Mouse (Mus musculus): ENCODE measurements around the gene Fam71e1. TPM values are rescaled to one million over a fixed set of nuclear protein-coding genes. Genes with fewer than 3 reads are reported as not detected.

The Fam71e1 gene
- polyA plus RNA-seq, 2 experiments, result 1.5 to 1.6 TPM

DNA sequence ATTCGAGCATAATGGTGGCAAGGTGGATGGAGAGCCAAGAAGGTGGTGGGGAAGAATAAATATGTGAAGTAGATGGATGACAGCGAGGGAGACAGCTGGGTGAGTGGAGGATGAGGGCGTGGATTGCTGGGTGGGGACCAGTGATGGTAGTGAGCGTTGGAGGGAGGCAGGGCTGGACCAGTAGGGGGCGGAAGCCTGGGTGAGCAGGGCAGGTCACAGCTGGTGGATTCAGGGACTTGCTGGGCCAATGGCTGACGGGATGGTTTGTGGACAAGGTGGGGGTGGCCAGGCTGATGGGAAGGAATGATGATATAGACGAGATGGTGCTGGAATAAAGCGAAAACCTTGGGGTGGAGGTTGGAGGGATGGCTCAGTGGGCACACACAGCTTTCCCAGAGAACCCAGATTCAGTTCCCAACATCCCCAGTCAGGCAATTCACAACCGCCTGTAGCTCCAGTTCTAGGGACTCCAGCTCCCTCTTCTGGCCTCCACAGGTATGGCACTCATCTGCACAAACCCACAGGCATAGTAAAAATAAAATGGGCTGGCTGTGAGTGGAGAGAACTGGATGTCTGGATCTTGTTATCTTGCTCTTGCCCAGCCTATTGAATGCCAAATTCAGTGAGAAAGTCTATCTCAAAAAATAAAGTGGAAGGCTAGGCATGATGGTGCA, 23.0 kb downstream of the Fam71e1 start:
- no peak overlapping the region for H3K27ac ChIP-seq
- H3K9ac ChIP-seq (replicated peaks), result no peak overlapping the region
- TF ChIP-seq EP300 (IDR thresholded peaks at IDR 0.05; ENCODE audit: low read depth), result no peak
- TF ChIP-seq CTCF (IDR thresholded peaks at IDR 0.05; ENCODE audit: low read depth), result peak; percentile 53
- H3K27me3 ChIP-seq (ENCODE audit: control insufficient read depth, insufficient read depth, low read length), result peaks cover 19% of the 10 kb centered on the region
- no peaks in the 10 kb centered on the region for H3K4me1 ChIP-seq (replicated peaks; ENCODE audit: control insufficient read depth in 2 of 2, insufficient read depth in 2 of 2, low read length in 1 of 2)
- no peak overlapping the region for H3K4me3 ChIP-seq (ENCODE audit: insufficient read depth in 1 of 2, low read depth in 2 of 2, low read length in 2 of 2)
- no peak for ATAC-seq (ENCODE audit: insufficient read depth)
- H3K4me2 ChIP-seq (ENCODE audit: low read depth), result no peak overlapping the region
- no peaks in the 10 kb centered on the region for H3K9me3 ChIP-seq (ENCODE audit: control insufficient read depth, low read length)
- whole genome bisulfite sequencing (ENCODE audit: insufficient replicate concordance), result 54% methylated on average over 9 of the region's 9 CpGs
- DNase-seq (ENCODE audit: low read depth in 3 of 3, low spot score in 3 of 3), result no peak
- no peaks in the 10 kb centered on the region for H3K36me3 ChIP-seq (replicated peaks; ENCODE audit: control insufficient read depth, insufficient read depth, low read depth)

DNA sequence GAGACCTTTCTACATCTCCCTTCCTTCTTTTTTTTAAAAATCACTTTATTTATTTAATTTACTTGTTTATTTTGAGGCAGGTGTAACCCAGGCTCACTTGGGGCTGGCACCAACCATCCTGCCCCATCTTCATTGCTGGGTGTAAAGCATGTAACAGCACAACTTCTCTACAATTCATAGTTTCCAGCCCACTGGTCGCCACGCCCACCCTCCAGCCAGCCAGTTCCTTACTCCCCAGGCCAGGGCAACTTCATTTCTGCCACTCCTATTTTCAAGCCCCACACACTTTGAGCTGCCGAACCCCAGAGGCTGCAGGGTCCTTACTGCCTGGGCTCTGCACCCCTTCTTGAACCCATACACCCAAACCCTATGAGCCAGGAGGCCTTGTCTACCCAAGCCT, 24.6 kb downstream of the Fam71e1 start:
- Histone ChIP-seq H3K36me3 (replicated peaks; ENCODE audit: control insufficient read depth, insufficient read depth, low read depth) (no peaks in the 10 kb centered on the region), H3K4me3 (ENCODE audit: insufficient read depth in 1 of 2, low read depth in 2 of 2, low read length in 2 of 2) (no peak overlapping the region), H3K9ac (replicated peaks) (no peak overlapping the region), H3K9me3 (ENCODE audit: control insufficient read depth, low read length) (no peaks in the 10 kb centered on the region), H3K4me2 (ENCODE audit: low read depth) (no peak overlapping the region), H3K27me3 (ENCODE audit: control insufficient read depth, insufficient read depth, low read length) (peaks cover 29% of the 10 kb centered on the region), H3K27ac (no peak overlapping the region), H3K4me1 (replicated peaks; ENCODE audit: control insufficient read depth in 2 of 2, insufficient read depth in 2 of 2, low read length in 1 of 2) (no peaks in the 10 kb centered on the region)
- TF ChIP-seq CTCF (IDR thresholded peaks at IDR 0.05; ENCODE audit: low read depth), result no peak
- TF ChIP-seq EP300 (IDR thresholded peaks at IDR 0.05; ENCODE audit: low read depth), result no peak
- 52% methylated on average over 3 of the region's 3 CpGs for WGBS (ENCODE audit: insufficient replicate concordance)
- ATAC-seq (ENCODE audit: insufficient read depth), result no peak
- no peak for DNase-seq (ENCODE audit: low read depth in 3 of 3, low spot score in 3 of 3)

DNA sequence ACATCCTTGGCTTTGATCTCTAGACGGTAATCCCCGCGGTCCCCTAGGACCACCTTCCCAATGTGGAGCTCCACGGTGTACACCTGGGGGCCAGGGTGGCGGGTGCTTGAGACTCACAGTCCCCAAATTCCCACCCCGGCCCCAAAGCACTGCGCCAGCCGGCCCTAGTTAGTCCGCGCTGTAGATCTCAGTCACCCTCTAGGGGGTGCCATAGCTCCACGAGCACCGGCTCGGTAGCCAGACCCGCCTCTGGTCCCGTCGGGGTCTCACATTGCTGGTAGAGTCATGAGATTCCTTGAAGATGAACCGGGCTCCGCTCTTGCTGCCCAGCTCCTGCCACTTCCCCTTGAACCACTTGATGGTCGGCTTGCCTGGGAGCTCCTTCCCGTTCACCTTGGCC, 25.3 kb downstream of the Fam71e1 start:
- ATAC-seq (ENCODE audit: insufficient read depth) (no peak), DNase-seq (ENCODE audit: low read depth in 3 of 3, low spot score in 3 of 3) (no peak)
- H3K9me3 ChIP-seq (ENCODE audit: control insufficient read depth, low read length), result no peaks in the 10 kb centered on the region
- no peak overlapping the region for H3K4me2 ChIP-seq (ENCODE audit: low read depth)
- H3K27ac ChIP-seq, result no peak overlapping the region
- no peak overlapping the region for H3K9ac ChIP-seq (replicated peaks)
- WGBS (ENCODE audit: insufficient replicate concordance), result 3% methylated on average over 20 of the region's 20 CpGs
- peaks cover 29% of the 10 kb centered on the region for H3K27me3 ChIP-seq (ENCODE audit: control insufficient read depth, insufficient read depth, low read length)
- TF ChIP-seq EP300 (IDR thresholded peaks at IDR 0.05; ENCODE audit: low read depth), result no peak
- TF ChIP-seq CTCF (IDR thresholded peaks at IDR 0.05; ENCODE audit: low read depth), result peak; percentile 76
- H3K36me3 ChIP-seq (replicated peaks; ENCODE audit: control insufficient read depth, insufficient read depth, low read depth), result no peaks in the 10 kb centered on the region
- H3K4me3 ChIP-seq (ENCODE audit: insufficient read depth in 1 of 2, low read depth in 2 of 2, low read length in 2 of 2), result no peak overlapping the region
- H3K4me1 ChIP-seq (replicated peaks; ENCODE audit: control insufficient read depth in 2 of 2, insufficient read depth in 2 of 2, low read length in 1 of 2), result no peaks in the 10 kb centered on the region

DNA sequence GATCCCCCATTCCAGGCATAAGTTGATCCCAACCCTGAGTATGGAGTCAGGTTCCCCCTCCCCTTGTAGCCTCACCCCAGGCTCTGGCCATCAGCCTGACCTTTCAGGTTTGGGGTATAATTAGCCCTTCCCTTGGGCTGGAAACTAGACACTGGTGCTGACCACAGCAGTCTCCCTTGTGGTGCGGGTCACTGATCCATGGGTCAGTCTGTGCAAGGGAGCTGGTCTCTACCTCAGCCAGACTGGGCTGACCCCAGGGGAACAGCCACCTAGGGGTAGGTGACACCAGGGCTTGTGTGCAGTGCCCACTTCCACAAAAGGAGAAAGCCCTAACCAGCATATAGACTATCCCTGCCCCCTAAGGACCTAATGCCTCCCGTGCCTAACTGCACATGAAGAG, 26.7 kb downstream of the Fam71e1 start:
- Histone ChIP-seq H3K4me2 (ENCODE audit: low read depth) (no peak overlapping the region), H3K9ac (replicated peaks) (no peak overlapping the region), H3K27me3 (ENCODE audit: control insufficient read depth, insufficient read depth, low read length) (peaks cover 29% of the 10 kb centered on the region), H3K36me3 (replicated peaks; ENCODE audit: control insufficient read depth, insufficient read depth, low read depth) (no peaks in the 10 kb centered on the region), H3K27ac (no peak overlapping the region), H3K4me3 (ENCODE audit: insufficient read depth in 1 of 2, low read depth in 2 of 2, low read length in 2 of 2) (no peak overlapping the region), H3K4me1 (replicated peaks; ENCODE audit: control insufficient read depth in 2 of 2, insufficient read depth in 2 of 2, low read length in 1 of 2) (peaks cover 2% of the 10 kb centered on the region in 2 experiments; a peak in 2 of 4 replicates), H3K9me3 (ENCODE audit: control insufficient read depth, low read length) (no peaks in the 10 kb centered on the region)
- ATAC-seq (ENCODE audit: insufficient read depth), result no peak
- TF ChIP-seq CTCF (IDR thresholded peaks at IDR 0.05; ENCODE audit: low read depth) (no peak), EP300 (IDR thresholded peaks at IDR 0.05; ENCODE audit: low read depth) (no peak)
- WGBS (ENCODE audit: insufficient replicate concordance), result 56% methylated on average over 2 of the region's 2 CpGs
- DNase-seq (ENCODE audit: low read depth in 3 of 3, low spot score in 3 of 3), result no peak

DNA sequence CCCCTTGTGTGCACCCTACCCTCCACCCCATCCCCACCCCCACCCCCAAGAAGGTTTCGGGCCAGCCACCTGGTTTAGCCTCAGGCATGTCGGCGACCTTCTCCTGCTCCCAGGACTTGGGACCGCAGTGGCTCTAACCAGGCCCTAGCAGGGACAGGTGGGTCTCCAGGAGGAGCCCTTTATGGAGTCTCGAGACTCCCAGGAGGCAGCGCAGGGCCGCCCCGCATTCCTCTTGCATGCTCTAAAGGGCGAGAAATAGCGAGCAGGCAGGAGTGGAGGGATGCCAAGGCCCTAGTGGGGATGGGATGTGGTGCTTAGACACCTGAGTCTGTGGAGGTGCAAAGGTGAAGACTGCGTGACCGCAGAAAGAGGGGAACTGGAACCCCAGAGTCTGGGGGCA, 28.1 kb downstream of the Fam71e1 start, which contains the start of gene Mybpc2:
Gene Mybpc2 (minus strand): TSS at position 155 of the 400 bp plus-strand sequence.
- Histone ChIP-seq H3K4me2 (ENCODE audit: low read depth) (no peak within 1 kb of the TSS), H3K9me3 (ENCODE audit: control insufficient read depth, low read length) (no peaks in the 10 kb centered on the region), H3K27ac (no peak within 1 kb of the TSS), H3K27me3 (ENCODE audit: control insufficient read depth, insufficient read depth, low read length) (peaks cover 29% of the 10 kb centered on the region), H3K36me3 (replicated peaks; ENCODE audit: control insufficient read depth, insufficient read depth, low read depth) (no peaks in the 10 kb centered on the region), H3K9ac (replicated peaks) (no peak within 1 kb of the TSS), H3K4me3 (ENCODE audit: insufficient read depth in 1 of 2, low read depth in 2 of 2, low read length in 2 of 2) (no peak within 1 kb of the TSS), H3K4me1 (replicated peaks; ENCODE audit: control insufficient read depth in 2 of 2, insufficient read depth in 2 of 2, low read length in 1 of 2) (peaks cover 2 to 6% of the 10 kb centered on the region in 2 experiments; a peak in 2 of 4 replicates)
- WGBS (ENCODE audit: insufficient replicate concordance), result 29% methylated on average over 12 of the region's 12 CpGs
- ATAC-seq (ENCODE audit: insufficient read depth) (no peak), DNase-seq (ENCODE audit: low read depth in 3 of 3, low spot score in 3 of 3) (no peak)
- TF ChIP-seq EP300 (IDR thresholded peaks at IDR 0.05; ENCODE audit: low read depth), result no peak
- TF ChIP-seq CTCF (IDR thresholded peaks at IDR 0.05; ENCODE audit: low read depth), result no peak
